Mouse (Mus musculus) thymus, adult 2 months (tissue): ENCODE data around the gene Smc6.

Source experiments
- CTCF ChIP-seq: fragments of 200-500 bp; IDR thresholded peaks from 2 replicates; pipeline ENCODE4 v1.5.1; 2012; ENCODE audit warnings: mild to moderate bottlenecking, control low read depth, low read length, moderate library complexity, borderline replicate concordance; ENCODE audit not compliant: control insufficient read depth, poor library complexity, insufficient read depth; ENCODE audit errors: extremely low read depth
- POLR2A ChIP-seq: fragments of 200-500 bp; IDR thresholded peaks from 2 replicates; pipeline ENCODE4 v1.6.1; 2012; ENCODE audit warnings: mild to moderate bottlenecking, low read length, control low read depth, moderate library complexity; ENCODE audit not compliant: control insufficient read depth, poor library complexity, insufficient read depth; ENCODE audit errors: extremely low read depth

- TF ChIP-seq POLR2A = no peak
- TF ChIP-seq CTCF = no peak
Measured at GRCm38 (mm10) chr12:11276632-11277031, 10.9 kb downstream of the Smc6 start.
